Mouse (Mus musculus) left cerebral cortex, adult 9 months (tissue): ENCODE results near the gene Pemt.
A peak's percentile ranks its signal among the peaks of the same experiment; 100 is the strongest.

Experiments used
- DNase-seq, 2 experiments: peaks; one replicate each; pipeline ENCODE4 v3.0.0; 2022; ENCODE audit warnings: low spot score in 2 of 2

Gene Pemt

DNA sequence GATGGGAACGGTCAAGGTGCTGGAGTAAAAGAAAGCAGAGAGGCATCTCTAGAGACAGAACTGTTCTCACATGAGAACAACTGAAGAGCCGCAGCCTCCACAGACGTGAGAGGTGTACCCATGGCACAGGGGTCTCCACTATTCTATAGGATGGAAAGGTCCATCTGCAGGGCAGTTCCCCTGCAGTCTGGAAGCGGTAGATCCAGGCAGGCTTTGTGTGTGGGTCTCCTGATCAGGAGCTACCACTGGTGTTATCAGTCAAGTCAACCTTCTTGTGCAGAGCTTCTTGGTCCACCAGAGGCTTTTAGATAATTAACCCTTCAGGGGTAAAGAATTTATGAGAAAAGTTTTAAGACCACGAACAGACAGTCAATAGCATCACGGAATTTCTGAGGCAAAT lies 10.2 kb upstream of the Pemt start:
- DNase-seq: no peak

DNA sequence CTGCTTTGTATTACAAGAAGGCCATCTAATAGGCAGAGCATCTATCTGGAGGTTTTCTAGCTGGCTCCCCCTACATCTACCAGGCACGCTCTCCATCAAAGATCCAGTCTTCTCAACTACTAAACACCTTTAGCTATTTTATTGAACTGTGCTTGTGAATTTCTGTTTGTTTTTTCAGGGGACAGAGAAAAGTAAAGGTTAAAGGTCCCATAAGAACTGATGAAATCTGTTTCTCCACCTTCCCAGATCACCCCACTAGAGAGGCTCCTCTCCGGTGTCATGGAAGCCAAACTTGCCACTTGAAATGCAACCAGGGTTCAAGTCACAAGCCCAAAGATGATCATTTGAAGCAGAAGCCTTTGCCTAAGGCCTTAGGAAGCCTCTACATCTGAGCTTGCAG lies 2.6 kb upstream of the Pemt start:
- DNase-seq: no peak

DNA sequence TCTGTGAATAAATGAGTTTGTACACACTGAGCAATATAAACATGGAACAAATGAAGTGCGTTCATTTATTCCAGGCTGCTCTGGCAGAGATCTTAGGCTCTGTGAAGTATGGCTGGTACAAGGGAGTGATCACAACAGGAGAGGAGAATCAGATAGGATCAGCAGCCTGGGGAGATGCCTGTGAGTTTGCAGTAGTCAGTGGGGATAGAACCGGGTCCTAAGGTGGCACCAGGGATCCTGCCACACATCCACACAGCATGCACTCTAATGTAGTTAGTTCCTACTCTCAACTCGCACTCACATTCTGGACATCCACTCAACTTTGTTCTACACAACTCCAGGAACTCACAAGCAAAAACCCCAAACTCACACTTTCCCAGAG lies 622 bp downstream of the Pemt start:
- DNase-seq: no peak

DNA sequence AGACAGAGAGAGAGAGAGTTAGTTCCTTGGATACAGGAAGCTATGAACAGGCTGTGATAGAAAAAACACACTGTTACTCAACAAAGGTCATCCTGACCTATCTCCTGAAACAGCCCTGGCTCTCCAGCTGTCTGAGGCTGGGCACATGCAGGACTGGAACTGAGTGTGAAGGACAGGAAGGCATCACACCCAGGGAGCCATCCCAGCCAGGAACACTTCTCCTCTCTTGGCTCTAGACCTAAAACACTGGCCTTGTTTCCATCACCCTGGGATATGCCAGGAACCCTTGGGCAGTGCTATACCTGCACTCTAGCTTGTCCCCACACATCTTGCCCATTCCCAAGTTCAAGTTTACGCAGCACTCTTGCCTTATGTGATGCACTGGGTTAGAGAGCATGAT lies 1.5 kb downstream of the Pemt start:
- DNase-seq: no peak

GRCm38 (mm10) chr11:60042277-60042676 lies 4.0 kb downstream of the Pemt start:
- no peak for DNase-seq

- DNase-seq: no peak
Measured at GRCm38 (mm10) chr11:60036537-60037220, 9.6 kb downstream of the Pemt start.

DNA sequence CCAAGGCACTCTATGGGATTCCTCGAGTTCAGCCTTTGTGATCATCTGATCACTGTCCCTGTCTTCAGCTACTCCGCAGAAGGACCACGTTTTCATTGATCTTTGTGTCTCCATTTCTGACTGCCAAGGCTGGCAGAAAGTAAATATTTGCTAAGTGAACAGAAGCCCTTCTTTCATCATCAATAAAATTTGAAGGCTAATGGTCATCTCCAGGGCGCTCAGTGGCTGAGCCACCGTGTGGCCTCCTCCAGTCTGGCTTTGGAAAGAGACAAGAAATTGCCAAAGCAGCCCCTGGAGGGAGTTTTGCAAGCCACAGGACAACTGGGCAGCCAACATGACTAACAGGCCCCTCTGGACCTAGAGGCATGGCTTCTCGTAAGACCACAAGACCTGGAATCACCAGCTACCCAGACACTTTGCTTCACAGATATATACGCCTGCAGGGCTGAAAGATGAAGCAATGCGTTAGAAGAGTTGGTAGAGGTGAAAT lies 11.3 kb downstream of the Pemt start:
- DNase-seq: no peak

DNA sequence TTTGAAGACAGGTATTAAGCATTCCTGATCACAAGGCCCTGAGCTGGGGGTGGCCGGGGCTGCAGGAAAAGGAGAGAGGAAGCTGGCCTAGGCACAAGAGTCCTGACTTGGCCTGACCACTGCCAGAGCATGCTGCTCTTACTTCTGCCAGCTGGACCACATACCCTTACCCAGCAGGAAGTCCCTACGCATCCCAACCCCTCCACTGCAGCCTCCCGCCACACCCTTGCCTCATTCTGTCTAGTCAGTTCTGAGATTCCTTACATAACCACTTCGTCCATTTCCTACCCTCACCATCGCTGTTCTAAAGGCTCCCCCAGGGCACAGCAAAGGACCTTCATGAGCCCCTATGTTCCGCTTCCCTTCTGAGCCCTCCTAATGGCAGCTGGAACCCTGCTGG lies 12.0 kb downstream of the Pemt start:
- no peak for DNase-seq

GRCm38 (mm10) chr11:60032586-60033430 lies 13.5 kb downstream of the Pemt start:
- DNase-seq: peak in 1 of 2 experiments; percentile 71

GRCm38 (mm10) chr11:60030747-60031331 lies 15.4 kb downstream of the Pemt start:
- DNase-seq: no peak

- no peak for DNase-seq
Measured at GRCm38 (mm10) chr11:60029976-60030375, 16.3 kb downstream of the Pemt start.

- no peak for DNase-seq
Measured at GRCm38 (mm10) chr11:60027913-60028875, 18.1 kb downstream of the Pemt start.

- peak in 1 of 2 experiments; percentile 87 for DNase-seq
Measured at GRCm38 (mm10) chr11:60027272-60027671, 19.0 kb downstream of the Pemt start.

GRCm38 (mm10) chr11:60026166-60026565 lies 20.1 kb downstream of the Pemt start:
- no peak for DNase-seq

DNA sequence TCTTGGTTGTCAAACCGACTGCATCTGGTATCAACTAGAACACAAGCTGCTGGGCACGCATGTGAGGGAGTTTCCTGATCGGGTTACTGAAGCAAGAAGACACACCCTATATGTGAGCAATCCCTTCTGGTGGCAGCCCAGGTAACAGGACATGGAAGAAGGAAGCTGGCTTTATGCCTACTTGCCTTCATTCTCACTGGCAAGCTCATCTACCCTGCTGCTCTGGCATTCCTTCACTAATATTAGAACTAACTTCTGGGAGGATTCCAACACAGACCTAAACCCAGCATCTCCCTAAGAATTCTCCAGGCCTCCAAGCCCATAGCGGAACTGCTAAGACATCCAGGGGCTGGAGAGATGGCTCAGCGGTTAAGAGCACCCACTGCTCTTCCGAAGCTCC lies 25.1 kb downstream of the Pemt start:
- no peak for DNase-seq

GRCm38 (mm10) chr11:60016726-60017125 lies 29.6 kb downstream of the Pemt start:
- no peak for DNase-seq

DNA sequence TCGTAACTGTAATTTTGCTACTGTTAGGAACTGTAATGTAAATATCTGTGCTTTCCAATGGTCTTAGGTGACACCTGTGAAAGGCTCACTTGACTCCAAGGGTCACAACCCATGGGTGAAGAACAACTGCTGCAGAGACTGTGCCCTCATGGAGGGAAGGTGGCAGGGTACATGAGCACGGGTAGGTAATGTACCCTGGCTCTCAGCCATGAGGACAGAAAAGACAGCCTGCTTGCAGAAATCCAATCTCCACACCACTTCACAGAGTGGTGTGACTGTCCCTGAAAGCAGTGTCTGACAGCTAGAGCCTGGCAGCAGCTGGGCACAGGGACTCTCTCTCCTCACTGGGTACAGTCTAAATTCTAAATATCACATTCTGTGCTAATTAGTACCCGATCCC lies 34.8 kb downstream of the Pemt start:
- DNase-seq: no peak

DNA sequence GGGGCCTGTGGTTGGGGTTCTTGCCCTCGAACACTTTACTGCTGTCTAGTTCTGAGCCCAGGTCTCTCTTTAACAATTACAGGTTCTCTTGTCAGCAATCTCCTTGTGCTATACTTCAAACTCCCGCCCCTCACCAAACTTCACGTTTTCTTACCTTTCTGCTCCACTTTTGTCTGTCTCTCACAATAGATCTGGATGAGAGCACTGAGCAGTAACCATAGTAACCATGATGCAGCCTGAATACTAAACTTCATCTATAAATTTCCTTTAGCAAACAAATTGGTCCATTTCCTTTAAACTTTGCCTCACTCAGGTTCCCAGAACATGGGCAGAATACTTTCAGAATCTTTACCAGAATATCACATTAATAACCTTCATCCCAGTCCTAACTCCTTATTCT lies 36.8 kb downstream of the Pemt start:
- DNase-seq: no peak

DNA sequence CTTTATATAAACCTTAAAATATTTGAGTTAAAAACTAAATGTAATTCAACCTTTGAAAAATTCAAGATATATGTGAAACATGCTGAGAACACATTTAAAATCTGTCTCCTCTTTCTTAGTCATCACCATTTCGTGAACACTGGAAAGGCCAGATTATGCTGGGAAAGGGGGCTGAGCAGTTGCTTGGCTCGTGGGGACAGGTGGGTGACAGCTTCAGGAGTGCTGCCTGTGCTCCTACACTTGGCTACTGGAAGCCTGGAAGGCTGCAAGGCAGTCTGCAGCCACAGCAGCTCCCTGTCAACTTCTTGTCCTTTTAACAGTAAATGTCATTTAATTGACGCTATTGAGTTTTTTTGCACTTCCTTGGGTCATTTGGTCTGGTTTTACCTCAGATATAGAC lies 40.4 kb downstream of the Pemt start:
- DNase-seq: no peak

GRCm38 (mm10) chr11:60004716-60005115 lies 41.6 kb downstream of the Pemt start:
- DNase-seq: peak in 1 of 2 experiments; percentile 36

DNA sequence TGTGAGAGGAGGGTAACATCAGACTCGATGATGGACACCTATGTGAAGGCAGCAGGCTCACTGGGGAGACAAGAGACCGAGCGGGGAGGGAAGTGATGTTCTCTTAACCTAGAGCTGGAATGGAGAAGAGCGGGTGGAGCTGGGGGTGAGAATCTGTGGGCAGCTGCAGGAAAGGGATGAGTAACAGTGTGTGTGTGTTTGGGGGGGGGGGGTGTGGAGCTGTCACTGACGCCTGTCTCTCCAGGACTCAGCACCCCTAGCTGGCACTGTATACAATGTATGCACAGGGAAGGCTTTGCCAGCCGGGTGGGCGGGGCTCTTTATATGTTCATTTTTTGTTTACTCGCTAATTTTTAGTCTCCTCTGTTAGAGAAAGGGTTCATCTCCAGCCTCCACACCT lies 42.5 kb downstream of the Pemt start:
- peak in 1 of 2 experiments; percentile 49 for DNase-seq
